Mouse (Mus musculus) liver, postnatal 0 days (tissue): ENCODE results near the gene Med24.

ENCODE experiments used
- CTCF ChIP-seq: sonication (generic); IDR thresholded peaks from 2 replicates; pipeline ENCODE4 v1.5.1; 2016; ENCODE audit warnings: antibody characterized with exemption, low read depth
- EP300 ChIP-seq: IDR thresholded peaks from 2 replicates; pipeline ENCODE4 v1.6.1; 2016; ENCODE audit warnings: antibody characterized with exemption, low read depth, mild to moderate bottlenecking

DNA sequence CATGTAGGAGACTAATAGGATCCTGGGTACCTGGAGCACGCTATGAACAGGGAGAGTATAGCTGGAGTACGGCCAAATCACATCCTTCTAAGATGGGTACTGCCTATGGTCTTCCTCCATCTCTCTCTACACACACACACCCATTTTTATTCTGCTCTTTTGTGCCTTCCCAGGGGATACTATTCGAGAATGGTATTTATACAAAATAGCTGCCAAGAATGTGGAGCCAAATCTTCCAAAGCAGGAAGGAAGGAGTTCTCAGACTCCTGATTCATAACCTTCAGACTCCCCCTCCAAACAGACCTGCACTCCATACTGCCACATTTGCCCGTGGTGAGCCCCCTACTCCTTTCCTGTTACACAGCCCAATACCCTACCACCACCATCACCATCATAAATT is 1.5 kb upstream of the Med24 start:
- no peak for TF ChIP-seq CTCF
- no peak for TF ChIP-seq EP300
